Mouse (Mus musculus) lung, adult 2 months (tissue): ENCODE data around the gene Nova2.

Experiments
- CTCF ChIP-seq: fragments of 200-500 bp; IDR thresholded peaks from 2 replicates; pipeline ENCODE4 v1.5.1; 2011; ENCODE audit warnings: mild to moderate bottlenecking, low read length, control low read depth; ENCODE audit not compliant: insufficient read depth
- POLR2A ChIP-seq: fragments of 200-500 bp; IDR thresholded peaks from 2 replicates; pipeline ENCODE4 v1.6.1; 2011; ENCODE audit warnings: low read depth, mild to moderate bottlenecking, control low read depth, low read length, borderline replicate concordance; ENCODE audit errors: extremely low read depth

DNA sequence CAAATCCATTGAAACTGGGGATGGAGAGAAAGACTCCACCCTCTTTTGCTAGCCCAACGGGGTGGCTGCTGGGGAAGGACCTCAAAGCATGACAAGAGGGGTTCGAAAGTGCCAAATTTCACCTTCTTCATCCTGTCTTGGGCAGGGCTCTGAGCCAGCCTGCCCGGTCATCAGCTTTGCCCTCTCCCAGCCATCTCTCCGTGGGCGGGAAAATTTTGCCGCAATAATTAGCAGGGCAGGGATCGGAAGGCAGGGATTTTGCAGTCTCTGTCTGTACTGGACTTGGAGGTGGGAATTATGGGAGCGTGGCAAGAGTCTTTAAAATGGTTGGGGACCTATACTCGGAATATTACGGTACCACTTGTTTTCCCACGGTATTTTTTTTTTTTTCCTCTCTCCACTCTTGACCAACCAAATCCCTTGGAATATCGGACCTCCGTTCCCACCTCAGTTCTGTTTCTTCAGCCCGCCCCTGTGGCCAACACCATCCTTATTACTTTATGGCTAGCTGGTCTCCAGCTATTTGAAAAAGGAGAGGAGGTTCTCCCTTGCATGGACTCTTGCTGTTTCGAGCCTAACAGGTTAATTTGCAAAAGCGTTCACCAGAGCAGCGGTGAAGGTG, 36.6 kb downstream of the Nova2 start:
- no peak for TF ChIP-seq CTCF
- no peak for TF ChIP-seq POLR2A
